Mouse (Mus musculus) myocyte (in vitro differentiated cells): Measurements from ENCODE around the gene Uba7.

Experiments used
- MYOG ChIP-seq, 3 experiments: IDR thresholded peaks; one replicate each; pipeline ENCODE4 v1.6.1; 2011; ENCODE audit warnings: control low read depth in 2 of 3, low read depth in 2 of 3, mild to moderate bottlenecking in 2 of 3; ENCODE audit not compliant: insufficient read length in 2 of 3, control insufficient read depth in 1 of 3, insufficient read depth in 1 of 3
- POLR2A ChIP-seq: IDR thresholded peaks from one replicate; pipeline ENCODE4 v1.6.1; 2011; ENCODE audit warnings: low read depth, mild to moderate bottlenecking, control low read depth, moderate library complexity; ENCODE audit not compliant: insufficient read length
- TCF12 ChIP-seq: IDR thresholded peaks from one replicate; pipeline ENCODE4 v1.6.1; 2011; ENCODE audit warnings: mild to moderate bottlenecking, control low read depth; ENCODE audit not compliant: poor library complexity, insufficient read depth, severe bottlenecking

DNA sequence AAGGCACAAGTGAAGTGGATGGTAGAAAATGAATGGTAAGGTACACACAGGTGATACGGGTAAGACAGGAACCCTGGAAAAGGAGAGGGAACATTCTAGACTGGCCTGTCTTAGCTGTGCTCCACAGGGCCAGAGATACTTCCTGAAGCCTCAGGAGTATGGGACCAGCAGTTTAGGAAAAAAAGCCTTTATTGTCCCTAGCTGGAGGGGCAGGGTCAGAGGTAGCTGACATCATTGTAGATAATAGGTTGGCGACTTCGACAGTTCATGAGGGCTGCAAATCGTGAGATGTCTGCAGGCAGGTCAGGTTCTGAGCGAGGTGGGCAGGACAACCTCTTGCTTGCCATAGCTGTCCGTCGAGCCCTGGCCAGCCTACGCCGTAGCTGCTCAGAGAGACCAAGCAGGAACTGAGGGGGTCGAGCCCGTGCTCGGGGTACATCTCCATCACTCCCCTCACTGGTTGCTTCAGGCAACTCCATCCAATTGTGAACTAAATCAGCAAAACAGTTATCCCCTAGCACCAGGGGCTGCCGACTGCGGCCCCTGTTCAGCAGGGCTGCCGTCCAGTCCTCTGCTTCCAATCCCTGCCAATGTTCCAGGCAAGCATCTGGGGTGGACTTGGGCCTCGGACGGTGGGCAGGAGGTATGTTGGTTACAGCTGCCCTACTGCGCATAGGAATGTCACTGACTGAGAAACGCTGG, 8.9 kb downstream of the Uba7 start:
- TF ChIP-seq TCF12 = no peak
- TF ChIP-seq POLR2A = no peak
- no peak for TF ChIP-seq MYOG (IDR thresholded peaks at IDR 0.05; ENCODE audit: control insufficient read depth in 1 of 3, insufficient read depth in 1 of 3, insufficient read length in 2 of 3, low read depth in 2 of 3)
